Mouse (Mus musculus) stomach, embryonic 16.5 days (tissue): ENCODE measurements at regions not wholly inside any gene's neighbourhood (a gene's known extent, or its start where the extent isn't known, plus 50 kb on each side); places are given as distances from the start of the nearest gene placed in this dataset.

Experiments used
- ATAC-seq: fragments of 200-750 bp; cut with Nextera tagmentation; 2 replicates; pipeline ENCODE4 v1.8.0; 2017; ENCODE audit warnings: moderate number of reproducible peaks, moderate TSS enrichment; ENCODE audit not compliant: insufficient read depth, low FRiP score
- H3K27ac ChIP-seq: fragments of 300-500 bp; sonication (generic); 2 replicates; pipeline ENCODE4 v1.5.1; 2014; ENCODE audit warnings: low read length
- H3K27me3 ChIP-seq: fragments of 300-500 bp; sonication (generic); 2 replicates; pipeline ENCODE4 v1.6.1; 2014; ENCODE audit warnings: low read length, control low read depth, mixed read lengths; ENCODE audit not compliant: control insufficient read depth, insufficient read depth
- H3K36me3 ChIP-seq: fragments of 300-500 bp; sonication (generic); 2 replicates; pipeline ENCODE4 v1.6.1; 2014; ENCODE audit warnings: low read length; ENCODE audit not compliant: control insufficient read depth, insufficient read depth
- H3K4me1 ChIP-seq: fragments of 300-500 bp; sonication (generic); 2 replicates; pipeline ENCODE4 v1.6.1; 2014; ENCODE audit warnings: low read length, control low read depth, mixed read lengths; ENCODE audit not compliant: control insufficient read depth, insufficient read depth
- H3K4me2 ChIP-seq: fragments of 300-500 bp; sonication (generic); 2 replicates; pipeline ENCODE4 v1.6.1; 2014; ENCODE audit warnings: low read depth, low read length, mixed read lengths
- H3K4me3 ChIP-seq: fragments of 300-500 bp; sonication (generic); replicated peaks from 2 replicates; pipeline ENCODE4 v1.5.1; 2014; ENCODE audit warnings: mild to moderate bottlenecking, low read length
- H3K9ac ChIP-seq: fragments of 300-500 bp; sonication (generic); 2 replicates; pipeline ENCODE4 v1.6.1; 2014; ENCODE audit warnings: low read length
- H3K9me3 ChIP-seq: fragments of 300-500 bp; sonication (generic); replicated peaks from 2 replicates; pipeline ENCODE4 v1.6.1; 2016; ENCODE audit warnings: low read length, control low read depth; ENCODE audit not compliant: control insufficient read depth
- WGBS: fragments of 180-500 bp; shearing (Covaris S2); extraction: QIAGEN DNeasy Blood & Tissue Kit; methylation state at CpG from one replicate; pipeline ENCODE4 v1.1.7; 2014; 5-methylcytosine and 5-hydroxymethylcytosine counted together

DNA sequence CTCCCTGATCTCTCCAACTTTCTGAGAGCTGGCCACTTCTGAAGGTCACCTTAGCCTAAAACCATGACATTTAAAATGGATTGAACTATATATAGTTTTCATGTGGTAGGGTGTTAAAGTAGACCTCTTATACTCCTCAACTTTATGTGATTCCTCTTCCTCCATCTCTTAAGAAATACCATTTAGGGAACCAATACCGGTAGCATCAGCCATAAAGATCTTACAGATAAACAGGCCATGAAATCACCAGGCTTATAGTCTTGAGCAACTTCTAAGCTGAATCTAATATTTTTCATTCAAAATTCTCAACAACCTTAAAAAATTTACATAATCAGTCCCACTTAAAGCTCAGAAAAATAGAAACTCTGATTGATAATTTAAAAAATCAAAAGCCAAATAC lies 56.2 kb downstream of the Rpl36a-ps1 start:
- Histone ChIP-seq H3K27me3 (no peaks in the 10 kb centered on the region), H3K4me3 (no peak overlapping the region), H3K36me3 (no peaks in the 10 kb centered on the region), H3K9me3 (no peaks in the 10 kb centered on the region), H3K4me2 (no peak overlapping the region), H3K4me1 (no peaks in the 10 kb centered on the region), H3K27ac (no peak overlapping the region), H3K9ac (no peak overlapping the region)
- ATAC-seq: no peak
- WGBS: 92% methylated on average over 1 of the region's 1 CpGs

DNA sequence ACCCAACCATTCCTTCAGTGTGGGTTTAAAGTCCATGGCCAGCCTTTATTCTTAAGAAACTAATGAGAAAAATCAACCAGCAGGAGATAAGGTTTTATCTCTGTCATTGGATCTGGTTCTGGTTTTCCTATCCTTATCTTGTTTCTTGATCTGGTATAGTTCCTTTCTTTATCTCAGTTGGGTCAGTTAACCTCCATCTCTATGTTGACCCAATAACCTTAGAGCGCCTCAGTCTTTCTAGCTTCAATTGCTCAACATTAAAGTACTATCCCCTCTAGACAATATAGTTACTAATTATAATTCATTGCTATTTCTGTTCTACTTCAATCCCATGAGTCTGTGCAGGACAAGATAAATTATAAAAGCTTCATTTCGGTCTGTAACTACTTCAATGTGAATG lies 56.7 kb downstream of the Rpl36a-ps1 start:
- Histone ChIP-seq H3K4me3 (no peak overlapping the region), H3K9me3 (no peaks in the 10 kb centered on the region), H3K4me2 (no peak overlapping the region), H3K9ac (no peak overlapping the region), H3K36me3 (no peaks in the 10 kb centered on the region), H3K27ac (no peak overlapping the region), H3K27me3 (no peaks in the 10 kb centered on the region), H3K4me1 (no peaks in the 10 kb centered on the region)
- no peak for ATAC-seq
- WGBS: 82% methylated on average over 2 of the region's 2 CpGs

DNA sequence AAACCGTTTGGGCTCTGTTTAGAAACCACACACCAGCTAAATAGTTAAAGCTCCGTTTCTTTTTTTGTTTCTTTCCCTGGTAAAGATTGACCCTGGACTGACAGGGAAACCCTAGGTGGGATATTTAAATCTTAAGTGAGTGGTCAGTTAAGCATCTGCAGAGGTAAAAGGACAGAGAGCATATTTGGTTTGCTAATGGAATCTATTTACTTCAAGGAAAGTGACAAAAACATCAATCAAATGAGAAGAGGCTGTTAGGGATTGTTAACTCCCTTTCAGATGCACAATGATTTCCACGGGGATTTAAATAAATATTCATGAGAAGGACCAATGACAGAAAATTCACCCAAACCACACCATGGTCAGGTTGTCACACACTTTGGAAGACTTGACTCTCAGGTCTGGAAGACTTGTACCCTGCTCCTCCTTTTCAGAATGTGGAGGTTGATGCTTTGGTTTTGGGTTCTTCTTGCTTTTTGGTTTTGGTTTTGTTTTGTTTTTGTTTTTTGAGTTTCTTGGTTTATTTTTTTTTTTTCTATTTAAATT lies 60.7 kb downstream of the Rpl36a-ps1 start:
- Histone ChIP-seq H3K9ac (no peak overlapping the region), H3K27me3 (no peaks in the 10 kb centered on the region), H3K4me2 (no peak overlapping the region), H3K4me1 (no peaks in the 10 kb centered on the region), H3K27ac (no peak overlapping the region), H3K4me3 (no peak overlapping the region), H3K9me3 (no peaks in the 10 kb centered on the region), H3K36me3 (no peaks in the 10 kb centered on the region)
- 10% methylated on average over 3 of the region's 3 CpGs for whole genome bisulfite sequencing
- no peak for ATAC-seq

DNA sequence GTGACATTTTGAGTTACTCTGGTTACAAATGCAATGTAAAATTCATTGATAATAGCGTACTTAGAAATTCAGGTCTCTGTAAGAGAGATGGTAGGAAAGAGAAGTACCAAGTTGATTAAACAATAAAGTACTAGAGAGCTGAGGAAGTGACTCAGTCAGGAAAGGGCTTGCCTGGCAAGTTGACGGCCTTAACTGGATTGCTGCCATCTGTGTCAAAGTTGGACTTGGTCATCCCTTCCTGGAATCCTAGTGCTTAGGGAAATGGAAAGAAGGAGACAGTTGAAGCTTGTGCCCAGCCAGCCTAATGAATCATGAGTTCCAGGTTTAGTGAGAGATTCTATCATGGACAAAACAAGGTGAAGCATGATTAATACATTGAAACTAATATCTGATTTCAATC lies 64.8 kb downstream of the Rpl36a-ps1 start:
- no peak for ATAC-seq
- Histone ChIP-seq H3K27me3 (no peaks in the 10 kb centered on the region), H3K27ac (no peak overlapping the region), H3K9me3 (no peaks in the 10 kb centered on the region), H3K36me3 (no peaks in the 10 kb centered on the region), H3K4me3 (no peak overlapping the region), H3K4me1 (no peaks in the 10 kb centered on the region), H3K9ac (no peak overlapping the region), H3K4me2 (no peak overlapping the region)
- 74% methylated on average over 2 of the region's 2 CpGs for WGBS

DNA sequence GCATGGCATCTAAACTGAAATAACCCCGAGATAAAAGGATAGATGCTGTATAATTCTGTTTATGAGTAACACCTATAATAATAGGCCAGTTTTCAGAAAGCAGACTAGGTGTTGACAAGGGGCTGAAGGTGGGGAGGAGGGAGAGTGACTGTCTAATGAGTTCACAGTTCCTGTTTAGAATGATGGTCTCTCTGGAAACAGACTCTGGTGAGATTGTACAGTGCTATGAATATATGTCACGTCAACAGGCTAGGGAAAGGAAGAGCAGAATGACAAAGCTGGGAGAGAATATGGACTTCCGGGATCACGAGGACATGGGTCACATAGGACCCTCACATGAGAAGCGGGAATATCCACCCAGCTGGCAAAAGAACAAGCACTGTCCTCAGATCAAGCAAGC lies 85.9 kb downstream of the Rpl36a-ps1 start:
- no peak overlapping the region for H3K27ac ChIP-seq
- no peak overlapping the region for H3K9ac ChIP-seq
- H3K9me3 ChIP-seq: no peaks in the 10 kb centered on the region
- no peaks in the 10 kb centered on the region for H3K36me3 ChIP-seq
- no peaks in the 10 kb centered on the region for H3K4me1 ChIP-seq
- WGBS: 86% methylated on average over 5 of the region's 5 CpGs
- no peak overlapping the region for H3K4me2 ChIP-seq
- ATAC-seq: no peak
- no peaks in the 10 kb centered on the region for H3K27me3 ChIP-seq
- H3K4me3 ChIP-seq: no peak overlapping the region

DNA sequence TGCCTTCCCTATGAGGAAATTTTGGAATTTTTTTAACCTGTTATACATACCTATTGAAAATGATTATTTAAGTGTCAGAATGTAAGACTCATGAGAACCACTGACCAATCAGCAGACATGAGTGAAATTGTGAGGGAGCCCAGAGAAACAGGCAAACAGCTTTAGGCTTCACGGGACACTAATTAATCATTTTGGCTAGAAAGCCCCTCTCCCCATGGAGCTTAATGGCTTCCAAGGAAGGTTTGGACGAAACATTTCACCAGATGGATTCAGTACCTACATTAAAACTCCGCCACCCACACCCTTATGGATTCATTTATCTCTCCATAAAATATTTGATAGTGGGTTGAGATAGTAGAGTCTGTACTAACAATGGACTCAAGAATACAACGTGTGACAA lies 95.2 kb downstream of the Rpl36a-ps1 start:
- 56% methylated on average over 4 of the region's 4 CpGs for WGBS

DNA sequence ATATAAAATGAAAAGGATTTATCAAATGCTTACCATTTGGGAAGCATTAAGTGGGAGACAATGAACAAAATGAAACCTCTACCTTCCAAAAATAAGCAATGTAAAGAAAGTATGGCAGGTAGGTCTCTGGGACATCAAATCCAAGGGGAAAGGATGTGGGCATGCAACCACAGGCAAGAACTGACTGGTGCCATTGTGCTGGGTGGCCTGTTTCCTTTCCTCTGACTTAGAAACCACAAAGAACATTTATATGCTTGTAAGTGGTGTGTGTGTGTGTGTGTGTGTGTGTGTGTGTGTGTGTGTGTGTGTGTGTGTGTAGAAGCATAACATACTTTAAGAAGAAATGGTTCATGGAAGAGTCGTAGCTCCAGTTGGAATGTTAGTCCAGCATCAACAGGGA lies 96.7 kb downstream of the Rpl36a-ps1 start:
- Histone ChIP-seq H3K4me3 (no peak overlapping the region), H3K27me3 (no peaks in the 10 kb centered on the region), H3K27ac (no peak overlapping the region), H3K36me3 (no peaks in the 10 kb centered on the region), H3K4me2 (no peak overlapping the region), H3K9ac (no peak overlapping the region), H3K9me3 (no peaks in the 10 kb centered on the region), H3K4me1 (no peaks in the 10 kb centered on the region)
- no peak for ATAC-seq
- 65% methylated on average over 1 of the region's 1 CpGs for whole genome bisulfite sequencing

More for the DNA sequence above, 95.2 kb downstream of the Rpl36a-ps1 start:
- Histone ChIP-seq H3K4me1 (no peaks in the 10 kb centered on the region), H3K36me3 (no peaks in the 10 kb centered on the region), H3K27me3 (no peaks in the 10 kb centered on the region), H3K9ac (no peak overlapping the region), H3K4me3 (no peak overlapping the region), H3K4me2 (no peak overlapping the region), H3K27ac (no peak overlapping the region), H3K9me3 (no peaks in the 10 kb centered on the region)
- ATAC-seq: no peak

DNA sequence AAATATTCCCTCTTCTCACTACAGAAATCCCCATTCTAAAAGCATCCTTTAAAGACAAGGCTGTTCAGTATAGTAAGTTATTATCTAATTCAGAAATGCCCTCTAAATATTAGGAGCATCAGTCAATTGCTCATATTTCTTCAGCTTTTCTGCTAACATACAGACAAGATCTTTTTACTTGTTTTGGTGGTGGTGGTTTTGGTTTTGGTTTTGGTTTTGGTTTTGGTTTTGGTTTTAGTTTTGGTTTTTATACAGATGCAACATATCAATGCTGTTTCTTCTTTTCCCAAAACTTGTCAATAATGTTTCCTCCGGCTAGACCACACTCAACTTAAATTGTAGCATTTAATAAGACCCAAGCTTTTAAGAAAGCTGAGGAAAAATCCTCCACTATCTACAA lies 98.2 kb downstream of the Rpl36a-ps1 start:
- Histone ChIP-seq H3K4me3 (no peak overlapping the region), H3K9me3 (no peaks in the 10 kb centered on the region), H3K4me2 (no peak overlapping the region), H3K27ac (no peak overlapping the region), H3K4me1 (no peaks in the 10 kb centered on the region), H3K36me3 (no peaks in the 10 kb centered on the region), H3K9ac (no peak overlapping the region), H3K27me3 (no peaks in the 10 kb centered on the region)
- ATAC-seq: no peak
- WGBS: 89% methylated on average over 1 of the region's 1 CpGs

DNA sequence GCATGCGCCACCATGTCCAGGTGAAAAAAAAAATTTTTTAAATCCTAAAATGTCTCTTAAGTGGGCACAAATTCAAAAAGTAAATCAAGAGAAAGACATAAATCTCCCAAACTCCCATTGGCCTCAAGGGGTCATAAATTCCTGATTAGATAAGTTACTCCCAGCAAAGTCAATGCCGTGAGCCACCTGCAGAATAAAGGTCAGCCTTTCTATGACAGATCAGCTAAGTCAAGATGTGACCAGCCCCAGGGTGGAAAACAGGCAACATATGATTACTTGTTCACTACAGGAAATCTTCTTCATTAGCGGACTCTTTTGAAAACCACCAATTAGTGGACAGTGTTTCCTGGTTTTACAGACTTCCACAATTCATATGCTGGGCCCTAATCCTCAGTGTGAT lies 101.4 kb downstream of the Rpl36a-ps1 start:
- Histone ChIP-seq H3K4me3 (no peak overlapping the region), H3K9me3 (no peaks in the 10 kb centered on the region), H3K27me3 (no peaks in the 10 kb centered on the region), H3K4me2 (no peak overlapping the region), H3K27ac (no peak overlapping the region), H3K4me1 (no peaks in the 10 kb centered on the region), H3K9ac (no peak overlapping the region), H3K36me3 (no peaks in the 10 kb centered on the region)
- ATAC-seq: no peak
- 79% methylated on average over 3 of the region's 3 CpGs for WGBS
